Mouse (Mus musculus): ENCODE measurements at regions not wholly inside any gene's neighbourhood (a gene's known extent, or its start where the extent isn't known, plus 50 kb on each side); places are given as distances from the start of the nearest gene placed in this dataset.

DNA sequence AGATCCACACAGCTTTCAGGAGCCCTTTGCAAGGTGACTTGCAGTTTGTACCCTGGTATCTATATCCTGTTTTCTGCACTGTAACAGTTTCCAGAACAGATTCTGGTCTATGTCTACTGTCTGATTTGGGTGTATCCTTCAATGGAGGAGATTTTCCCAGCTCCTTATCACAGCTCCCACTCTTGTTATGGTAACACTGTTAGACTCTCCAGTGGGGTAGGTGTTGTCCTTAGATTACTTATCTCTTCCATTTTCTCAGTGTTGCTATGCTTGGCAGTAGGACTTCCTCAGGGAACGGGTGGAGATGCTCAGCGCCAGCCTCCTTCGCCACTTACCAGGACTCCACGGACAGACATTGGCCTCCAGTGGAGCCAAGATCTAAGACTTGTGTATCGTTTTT lies 160.1 kb upstream of the Cdh11 start:
- TF ChIP-seq POLR2A (IDR thresholded peaks at IDR 0.05; ENCODE audit: control insufficient read depth, low read depth, low read length) (no peak), CTCF (IDR thresholded peaks at IDR 0.05; ENCODE audit: control insufficient read depth, insufficient read depth, insufficient replicate concordance, low read depth, low read length) (no peak)

All from testis, adult 2 months (tissue).